In genomic region chr9:109959456-109960150, GRCm38 (mm10) we compare ENCODE assay signal across 26 mouse cellular contexts. TPM values are rescaled to one million over a fixed set of nuclear protein-coding genes. Genes with fewer than 3 reads are reported as not detected.
A peak's percentile ranks its signal among the peaks of the same experiment; 100 is the strongest.
DNase-seq lines count a peak whose midpoint lies in the region; ATAC-seq and TF ChIP-seq lines count a peak whose summit lies in the region.
"Had no signal": no experiment of that assay in that cellular context is flagged by ENCODE, and none has a peak within 500 bp of the region (broad histone marks: within the 10 kb centered on the region; RNA-seq: fewer than 3 reads in every experiment).

No protein-coding gene starts in this region.

- WGBS in liver, postnatal 0 days (ENCODE audit: insufficient replicate concordance): 35% methylated on average over 5 of the region's 5 CpGs

- intact Hi-C loops in gastrocnemius, adult 2 months (cut with DNase I): no loop called here
- intact Hi-C loops in heart, postnatal 14 days (cut with DNase I): no loop called here

- H3K27me3 ChIP-seq in liver, postnatal 0 days (ENCODE audit: insufficient read depth, low read length): no peaks in the 10 kb centered on the region
- H3K27me3 ChIP-seq: embryonic facial prominence, embryonic 13.5 days; forebrain, embryonic 12.5 days; heart, embryonic 15.5 days; limb, embryonic 15.5 days; Patski had no signal

- no peak for TF ChIP-seq CTCF in gastrocnemius, adult 2 months (IDR thresholded peaks at IDR 0.05)
- no peak for TF ChIP-seq CTCF in liver, postnatal 0 days (IDR thresholded peaks at IDR 0.05; ENCODE audit: low read depth)

- H3K9me3 ChIP-seq in liver, postnatal 0 days (ENCODE audit: low read length): no peaks in the 10 kb centered on the region
- H3K9me3 ChIP-seq: embryonic facial prominence, embryonic 13.5 days; forebrain, embryonic 12.5 days; heart, embryonic 15.5 days; hindbrain, embryonic 10.5 days; limb, embryonic 15.5 days; midbrain, embryonic 10.5 days had no signal

- H3K4me1 ChIP-seq in liver, postnatal 0 days (ENCODE audit: insufficient read depth): no peaks in the 10 kb centered on the region
- H3K4me1 ChIP-seq: embryonic facial prominence, embryonic 13.5 days; forebrain, embryonic 12.5 days; hindbrain, embryonic 10.5 days; limb, embryonic 15.5 days had no signal

- no peak for TF ChIP-seq EP300 in liver, postnatal 0 days (IDR thresholded peaks at IDR 0.05; ENCODE audit: low read depth)

- H3K4me3 ChIP-seq in gastrocnemius, adult 2 months: no peak overlapping the region
- H3K4me3 ChIP-seq in liver, postnatal 0 days (ENCODE audit: low read depth, low read length): no peak overlapping the region
- H3K4me3 ChIP-seq: embryonic facial prominence, embryonic 13.5 days; erythroblast, embryonic 14.5 days; forebrain, embryonic 12.5 days; heart, embryonic 15.5 days; hindbrain, embryonic 10.5 days; limb, embryonic 15.5 days; midbrain, embryonic 10.5 days had no signal

- no peak overlapping the region for H3K9ac ChIP-seq in liver, postnatal 0 days (replicated peaks)
- H3K9ac ChIP-seq: embryonic facial prominence, embryonic 13.5 days; forebrain, embryonic 12.5 days; heart, embryonic 15.5 days; limb, embryonic 15.5 days had no signal

- no peak for DNase-seq in gastrocnemius, adult 2 months
- DNase-seq in gastrocnemius, adult 8-10 months (ENCODE audit: low spot score in 2 of 2): no peak
- DNase-seq in 416B (ENCODE audit: low read depth): peak; percentile 36
- peak; percentile 5 for DNase-seq in embryo, embryonic 9.5 days (ENCODE audit: extremely low spot score)
- peak; percentile 28 for DNase-seq in liver, postnatal 0 days
- no peak for DNase-seq in right cerebral cortex, adult 2 months (ENCODE audit: low spot score in 2 of 2)
- no peak for DNase-seq in heart, postnatal 14 days
- DNase-seq: adrenal gland, adult 2 months; cerebellum, adult 11 months; cerebellum, adult 9-11 months; layer of hippocampus, adult 9-11 months; left cerebral cortex, postnatal 4 days; spleen, adult 18-20 months had no signal

- H3K36me3 ChIP-seq in liver, postnatal 0 days (replicated peaks; ENCODE audit: insufficient read depth, low read length): no peaks in the 10 kb centered on the region
- H3K36me3 ChIP-seq: embryonic facial prominence, embryonic 13.5 days; forebrain, embryonic 12.5 days; heart, embryonic 15.5 days; hindbrain, embryonic 10.5 days; limb, embryonic 15.5 days; midbrain, embryonic 10.5 days had no signal

- H3K27ac ChIP-seq in gastrocnemius, adult 2 months: peak overlapping the region; percentile 31; the same call in 1 of the 2 replicates
- H3K27ac ChIP-seq in liver, postnatal 0 days (ENCODE audit: low read depth): peak overlapping the region; percentile 72
- H3K27ac ChIP-seq: embryonic facial prominence, embryonic 13.5 days; forebrain, embryonic 12.5 days; heart, embryonic 15.5 days; hindbrain, embryonic 10.5 days; limb, embryonic 15.5 days; macrophage; midbrain, embryonic 10.5 days had no signal

- ATAC-seq in liver, postnatal 0 days: peak; percentile 92
- ATAC-seq: CD4-positive, CD25-positive, alpha-beta regulatory T cell, adult 4 months; hindbrain, embryonic 16.5 days; intestine, embryonic 16.5 days; lung, postnatal 0 days; Patski had no signal

- H3K4me2 ChIP-seq in liver, postnatal 0 days (ENCODE audit: low read depth, low read length): 0 out of 2 replicates have a peak overlapping the region, but pooled peaks have one; percentile 20
- H3K4me2 ChIP-seq: embryonic facial prominence, embryonic 13.5 days; forebrain, embryonic 12.5 days; heart, embryonic 15.5 days; limb, embryonic 15.5 days had no signal

RNA-seq across cellular contexts. Expression of gene Map4, which starts 28.3 kb away (rescaled TPM):
- 100 to 1,000 TPM; 484 to 501 TPM for total RNA-seq in gastrocnemius, adult 2 months (2021)
- 100 to 1,000 TPM; 475 to 623 (median 599) TPM for total RNA-seq in gastrocnemius, adult 8-10 months (2022)
- polyA plus RNA-seq in liver, postnatal 0 days (2015; fragmentation: Nextera tagmentation; extraction: Ambion mirVana): 6.3 and 7.7 TPM in 2 replicates
- 100 to 1,000 TPM; 252 to 276 TPM for total RNA-seq in heart, postnatal 14 days (2021)

Comparison
In these comparisons a context has a peak if more than half of its experiments do, and no peak if none do; other contexts are left out.
1. DNase-seq: peak in 416B (single experiment), embryo, embryonic 9.5 days (single experiment) and liver, postnatal 0 days (single experiment); none in gastrocnemius, adult 2 months (single experiment), gastrocnemius, adult 8-10 months (0 of 2), right cerebral cortex, adult 2 months (0 of 2) and heart, postnatal 14 days (0 of 2).